19 mouse cellular contexts compared by ENCODE assay signal in the genomic region with DNA sequence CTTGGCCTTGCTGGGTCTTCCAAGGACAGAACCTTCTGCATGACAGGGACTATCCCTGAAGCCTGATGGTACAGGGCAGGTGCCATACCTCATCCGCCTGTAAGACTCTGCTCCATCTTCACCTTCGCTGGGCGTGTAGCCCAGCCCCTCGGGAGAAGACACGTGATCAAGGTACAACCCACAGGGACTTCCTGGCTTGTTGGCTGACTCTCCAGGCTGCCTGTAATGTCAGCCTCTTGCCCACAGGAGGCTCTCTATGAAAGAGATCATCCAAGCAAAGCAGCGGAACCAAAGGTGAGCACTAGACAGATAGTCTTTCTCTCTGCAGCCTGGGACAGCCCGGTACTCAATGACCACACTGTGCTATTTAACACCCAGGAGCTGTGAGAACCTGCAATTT. TPM values are rescaled to one million over a fixed set of nuclear protein-coding genes. Genes with fewer than 3 reads are reported as not detected.
A peak's percentile ranks its signal among the peaks of the same experiment; 100 is the strongest.
DNase-seq lines count a peak whose midpoint lies in the region; ATAC-seq and TF ChIP-seq lines count a peak whose summit lies in the region.
"Had no signal": no experiment of that assay in that cellular context is flagged by ENCODE, and none has a peak within 500 bp of the region (broad histone marks: within the 10 kb centered on the region; RNA-seq: fewer than 3 reads in every experiment).

No protein-coding gene starts in this region.

- no peak for TF ChIP-seq EP300 in stomach, postnatal 0 days (optimal IDR thresholded peaks at IDR 0.05)

- ATAC-seq in lung, embryonic 14.5 days (ENCODE audit: insufficient read depth) = no peak
- ATAC-seq in intestine, embryonic 16.5 days = peak; percentile 77
- ATAC-seq in stomach, postnatal 0 days (ENCODE audit: low FRiP score, low TSS enrichment) = 0 out of 2 replicates have a peak, but pooled peaks have one; percentile 21
- ATAC-seq: forebrain, embryonic 15.5 days had no signal

- H3K4me3 ChIP-seq in gastrocnemius, adult 2 months = no peak overlapping the region
- no peak overlapping the region for H3K4me3 ChIP-seq in lung, embryonic 14.5 days (ENCODE audit: low read depth, low read length)
- H3K4me3 ChIP-seq in intestine, embryonic 16.5 days (ENCODE audit: low read length) = no peak overlapping the region
- no peak overlapping the region for H3K4me3 ChIP-seq in stomach, postnatal 0 days (ENCODE audit: low read depth, low read length)
- H3K4me3 ChIP-seq: forebrain, embryonic 15.5 days; heart, embryonic 12.5 days; left cerebral cortex, adult 2 months; limb, embryonic 15.5 days had no signal

- H3K9ac ChIP-seq in lung, embryonic 14.5 days = no peak overlapping the region
- H3K9ac ChIP-seq in intestine, embryonic 16.5 days (ENCODE audit: low read depth, low read length) = no peak overlapping the region
- H3K9ac ChIP-seq in stomach, postnatal 0 days (ENCODE audit: low read length) = no peak overlapping the region
- H3K9ac ChIP-seq: forebrain, embryonic 15.5 days; heart, embryonic 12.5 days; limb, embryonic 15.5 days had no signal

- WGBS in lung, embryonic 14.5 days = 27% methylated on average over 7 of the region's 7 CpGs
- 28% methylated on average over 7 of the region's 7 CpGs for WGBS in intestine, embryonic 16.5 days
- WGBS in stomach, postnatal 0 days = 24% methylated on average over 7 of the region's 7 CpGs

- peak; percentile 14; the same call in 1 of the 2 replicates for TF ChIP-seq CTCF in gastrocnemius, adult 2 months (IDR thresholded peaks at IDR 0.05)
- TF ChIP-seq CTCF in lung, embryonic 14.5 days (IDR thresholded peaks at IDR 0.05; ENCODE audit: low read depth) = peak; percentile 24; the same call in 1 of the 2 replicates
- peak; percentile 49 for TF ChIP-seq CTCF in stomach, postnatal 0 days (IDR thresholded peaks at IDR 0.05; ENCODE audit: low read depth)

- no peaks in the 10 kb centered on the region for H3K4me1 ChIP-seq in lung, embryonic 14.5 days (ENCODE audit: insufficient read depth)
- H3K4me1 ChIP-seq in intestine, embryonic 16.5 days (ENCODE audit: control insufficient read depth, insufficient read depth, low read length) = no peaks in the 10 kb centered on the region
- no peaks in the 10 kb centered on the region for H3K4me1 ChIP-seq in stomach, postnatal 0 days (replicated peaks; ENCODE audit: control insufficient read depth, insufficient read depth)
- H3K4me1 ChIP-seq: forebrain, embryonic 15.5 days; heart, embryonic 12.5 days; limb, embryonic 15.5 days had no signal

- no peak for DNase-seq in gastrocnemius, adult 2 months
- no peak for DNase-seq in gastrocnemius, postnatal 10 days
- no peak for DNase-seq in lung, embryonic 14.5 days
- no peak for DNase-seq in lung, adult 18-20 months
- DNase-seq in stomach, postnatal 0 days (ENCODE audit: low spot score) = no peak
- no peak for DNase-seq in cerebellum, postnatal 4 days (ENCODE audit: low spot score in 2 of 2)
- DNase-seq in B cell, adult 2 months = no peak
- DNase-seq: cerebellum, adult 11-12 months; gastrocnemius, postnatal 14 days; lung, postnatal 36 days; midbrain, embryonic 14.5 days; thymus, postnatal 36 days had no signal

- H3K9me3 ChIP-seq in lung, embryonic 14.5 days (ENCODE audit: low read depth, low read length) = no peaks in the 10 kb centered on the region
- no peaks in the 10 kb centered on the region for H3K9me3 ChIP-seq in intestine, embryonic 16.5 days (ENCODE audit: control insufficient read depth, low read length)
- H3K9me3 ChIP-seq in stomach, postnatal 0 days (ENCODE audit: control insufficient read depth, low read length) = no peaks in the 10 kb centered on the region
- H3K9me3 ChIP-seq: forebrain, embryonic 15.5 days; heart, embryonic 12.5 days; limb, embryonic 15.5 days had no signal

- intact Hi-C loops in gastrocnemius, adult 2 months (cut with DNase I) = no loop called here

- no peak overlapping the region for H3K27ac ChIP-seq in gastrocnemius, adult 2 months
- no peak overlapping the region for H3K27ac ChIP-seq in lung, embryonic 14.5 days (ENCODE audit: low read depth)
- no peak overlapping the region for H3K27ac ChIP-seq in intestine, embryonic 16.5 days (ENCODE audit: low read length)
- H3K27ac ChIP-seq in stomach, postnatal 0 days (replicated peaks) = no peak overlapping the region
- H3K27ac ChIP-seq: forebrain, embryonic 15.5 days; left cerebral cortex, adult 2 months; limb, embryonic 15.5 days had no signal

- peaks cover 4% of the 10 kb centered on the region; the same call in 1 of the 2 replicates for H3K27me3 ChIP-seq in lung, embryonic 14.5 days (ENCODE audit: insufficient read depth, low read length)
- H3K27me3 ChIP-seq in intestine, embryonic 16.5 days (replicated peaks; ENCODE audit: control insufficient read depth, insufficient read depth, low read length) = no peaks in the 10 kb centered on the region
- no peaks in the 10 kb centered on the region for H3K27me3 ChIP-seq in stomach, postnatal 0 days (ENCODE audit: control insufficient read depth, insufficient read depth, low read length)

- H3K4me2 ChIP-seq in lung, embryonic 14.5 days = no peak overlapping the region
- no peak overlapping the region for H3K4me2 ChIP-seq in intestine, embryonic 16.5 days (ENCODE audit: low read depth, low read length)
- no peak overlapping the region for H3K4me2 ChIP-seq in stomach, postnatal 0 days (replicated peaks; ENCODE audit: low read depth)
- H3K4me2 ChIP-seq: forebrain, embryonic 15.5 days; heart, embryonic 12.5 days; limb, embryonic 15.5 days had no signal

- no peaks in the 10 kb centered on the region for H3K36me3 ChIP-seq in lung, embryonic 14.5 days (ENCODE audit: insufficient read depth)
- no peaks in the 10 kb centered on the region for H3K36me3 ChIP-seq in intestine, embryonic 16.5 days (ENCODE audit: control insufficient read depth, insufficient read depth, low read length)
- H3K36me3 ChIP-seq in stomach, postnatal 0 days (ENCODE audit: control insufficient read depth, insufficient read depth, low read length) = no peaks in the 10 kb centered on the region
- H3K36me3 ChIP-seq: forebrain, embryonic 15.5 days; heart, embryonic 12.5 days; limb, embryonic 15.5 days had no signal

RNA-seq across cellular contexts. Expression of a gene that starts 9.1 kb away (rescaled TPM):
- total RNA-seq in gastrocnemius, adult 2 months (2021) = not detected
- total RNA-seq in gastrocnemius, postnatal 10 days (2021) = not detected
- polyA plus RNA-seq in lung, embryonic 14.5 days (2014; fragmentation: Nextera tagmentation; extraction: Ambion mirVana) = not detected in 2 replicates
- polyA plus RNA-seq in intestine, embryonic 16.5 days (2015; fragmentation: Nextera tagmentation; extraction: Ambion mirVana) = 0.42 and 0.44 TPM in 2 replicates
- polyA plus RNA-seq in stomach, postnatal 0 days (2015; fragmentation: Nextera tagmentation; extraction: Ambion mirVana) = not detected in 2 replicates
- total RNA-seq: adrenal gland, adult 18-20 months; gastrocnemius, postnatal 14 days; left cerebral cortex, adult 2 months had no signal
- polyA plus RNA-seq: cortical plate, adult 2 months had no signal
